Mouse (Mus musculus) urinary bladder, postnatal 14 days (tissue): ENCODE results near the gene Lbr.
A peak's percentile ranks its signal among the peaks of the same experiment; 100 is the strongest.
"Not testable (repeated sequence)": the region's sequence is repeated elsewhere in the genome, so short reads cannot be mapped to it uniquely, and the experiment has no call there.

Experiments used
- DNase-seq: peaks from one replicate; pipeline ENCODE4 v3.0.0; 2021; ENCODE audit warnings: low spot score

Gene Lbr

GRCm38 (mm10) chr1:181852466-181852865 lies 9.6 kb upstream of the Lbr start:
- no peak for DNase-seq

- DNase-seq: peak; percentile 59
Observed at GRCm38 (mm10) chr1:181851521-181852310, 8.9 kb upstream of the Lbr start.

- no peak for DNase-seq
Observed at GRCm38 (mm10) chr1:181850441-181850840, 7.6 kb upstream of the Lbr start.

GRCm38 (mm10) chr1:181848210-181848609 lies 5.4 kb upstream of the Lbr start:
- DNase-seq: no peak

GRCm38 (mm10) chr1:181847396-181847795 lies 4.5 kb upstream of the Lbr start:
- DNase-seq: no peak

GRCm38 (mm10) chr1:181845767-181846166 lies 2.9 kb upstream of the Lbr start:
- DNase-seq: no peak

GRCm38 (mm10) chr1:181844874-181845547 lies 2.2 kb upstream of the Lbr start:
- DNase-seq: no peak

GRCm38 (mm10) chr1:181841864-181842672 lies 778 bp downstream of the Lbr start:
- peak; percentile 97 for DNase-seq

GRCm38 (mm10) chr1:181841396-181841795 lies 1.4 kb downstream of the Lbr start:
- no peak for DNase-seq

- no peak for DNase-seq
Observed at GRCm38 (mm10) chr1:181839746-181840366, 3.0 kb downstream of the Lbr start.

- no peak for DNase-seq
Observed at GRCm38 (mm10) chr1:181838111-181838510, 4.7 kb downstream of the Lbr start.

- DNase-seq: no peak
Observed at GRCm38 (mm10) chr1:181833143-181833542, 9.7 kb downstream of the Lbr start.

GRCm38 (mm10) chr1:181832720-181833119 lies 10.1 kb downstream of the Lbr start:
- no peak for DNase-seq

GRCm38 (mm10) chr1:181828365-181828764 lies 14.5 kb downstream of the Lbr start:
- DNase-seq: no peak

- DNase-seq: no peak
Observed at GRCm38 (mm10) chr1:181826716-181827115, 16.1 kb downstream of the Lbr start.

GRCm38 (mm10) chr1:181811481-181812223 lies 31.2 kb downstream of the Lbr start:
- DNase-seq: no peak

- DNase-seq: no peak
Observed at GRCm38 (mm10) chr1:181800667-181801066, 42.2 kb downstream of the Lbr start.

GRCm38 (mm10) chr1:181799911-181800310 lies 42.9 kb downstream of the Lbr start:
- DNase-seq: no peak

- DNase-seq: peak; percentile 40
Observed at GRCm38 (mm10) chr1:181793541-181793940, 49.3 kb downstream of the Lbr start.

GRCm38 (mm10) chr1:181789952-181790351 lies 52.9 kb downstream of the Lbr start:
- no peak for DNase-seq

- not testable (repeated sequence) for DNase-seq
Observed at GRCm38 (mm10) chr1:181782600-181782999, 60.2 kb downstream of the Lbr start.
